Mouse (Mus musculus) urinary bladder, postnatal 10 days (tissue): ENCODE measurements around the gene Raf1.
A peak's percentile ranks its signal among the peaks of the same experiment; 100 is the strongest.
"Not testable (repeated sequence)": the region's sequence is repeated elsewhere in the genome, so short reads cannot be mapped to it uniquely, and the experiment has no call there.

Source experiments
- DNase-seq: peaks from one replicate; pipeline ENCODE4 v3.0.0; 2022; ENCODE audit warnings: low spot score

Gene Raf1

GRCm38 (mm10) chr6:115684271-115684670 is 7.8 kb upstream of the Raf1 start:
- DNase-seq, result no peak

GRCm38 (mm10) chr6:115681066-115681465 is 4.6 kb upstream of the Raf1 start:
- no peak for DNase-seq

GRCm38 (mm10) chr6:115678012-115678411 is 1.6 kb upstream of the Raf1 start:
- no peak for DNase-seq

GRCm38 (mm10) chr6:115677441-115677840 is 1.0 kb upstream of the Raf1 start:
- no peak for DNase-seq

GRCm38 (mm10) chr6:115675508-115676336 is 713 bp downstream of the Raf1 start:
- DNase-seq, result peak; percentile 47

- DNase-seq, result no peak
These were observed 1.3 kb downstream of the Raf1 start for GRCm38 (mm10) chr6:115675166-115675507.

- DNase-seq, result no peak
These were observed 2.1 kb downstream of the Raf1 start for GRCm38 (mm10) chr6:115674316-115674715.

GRCm38 (mm10) chr6:115672700-115673099 is 3.7 kb downstream of the Raf1 start:
- DNase-seq, result no peak

GRCm38 (mm10) chr6:115666641-115667040 is 9.8 kb downstream of the Raf1 start:
- DNase-seq, result no peak

- no peak for DNase-seq
These were observed 12.2 kb downstream of the Raf1 start for GRCm38 (mm10) chr6:115664268-115664667.

GRCm38 (mm10) chr6:115658802-115659201 is 17.6 kb downstream of the Raf1 start:
- no peak for DNase-seq

GRCm38 (mm10) chr6:115653939-115654338 is 22.5 kb downstream of the Raf1 start:
- no peak for DNase-seq

- DNase-seq, result no peak
These were observed 24.7 kb downstream of the Raf1 start for GRCm38 (mm10) chr6:115651719-115652118.

GRCm38 (mm10) chr6:115650476-115651427 is 25.7 kb downstream of the Raf1 start:
- DNase-seq, result no peak

GRCm38 (mm10) chr6:115649792-115650365 is 26.6 kb downstream of the Raf1 start:
- DNase-seq, result no peak

GRCm38 (mm10) chr6:115643315-115643714 is 33.1 kb downstream of the Raf1 start:
- DNase-seq, result no peak

GRCm38 (mm10) chr6:115638188-115638587 is 38.2 kb downstream of the Raf1 start:
- DNase-seq, result not testable (repeated sequence)

GRCm38 (mm10) chr6:115634015-115634414 is 42.4 kb downstream of the Raf1 start:
- no peak for DNase-seq

GRCm38 (mm10) chr6:115631056-115631795 is 45.2 kb downstream of the Raf1 start:
- no peak for DNase-seq

GRCm38 (mm10) chr6:115626121-115626520 is 50.3 kb downstream of the Raf1 start:
- DNase-seq, result no peak

GRCm38 (mm10) chr6:115620942-115621341 is 55.5 kb downstream of the Raf1 start:
- DNase-seq, result no peak

GRCm38 (mm10) chr6:115619818-115620217 is 56.6 kb downstream of the Raf1 start:
- no peak for DNase-seq
